Mouse (Mus musculus) olfactory bulb, adult 2 months (tissue): ENCODE results near the gene Lsm5.

Experiments used
- CTCF ChIP-seq: fragments of 200-500 bp; IDR thresholded peaks from 2 replicates; pipeline ENCODE4 v1.5.1; 2012; ENCODE audit warnings: low read depth, mild to moderate bottlenecking, low read length, moderate library complexity; ENCODE audit not compliant: insufficient read depth
- POLR2A ChIP-seq: fragments of 200-500 bp; IDR thresholded peaks from 2 replicates; pipeline ENCODE4 v1.6.1; 2012; ENCODE audit warnings: mild to moderate bottlenecking, low read depth, low read length, moderate library complexity; ENCODE audit not compliant: insufficient read depth

GRCm38 (mm10) chr6:56655393-56655792, 49.1 kb downstream of the Lsm5 start:
- TF ChIP-seq CTCF, result no peak
- no peak for TF ChIP-seq POLR2A
